Mouse (Mus musculus): Measurements from ENCODE around the gene Med25.
"Not testable (repeated sequence)": the region's sequence is repeated elsewhere in the genome, so short reads cannot be mapped to it uniquely, and the experiment has no call there.

Med25 gene

GRCm38 (mm10) chr7:44891611-44892010 is 901 bp downstream of the Med25 start:
- DNase-seq (ENCODE audit: low spot score), result no peak

GRCm38 (mm10) chr7:44890737-44891136 is 1.8 kb downstream of the Med25 start:
- DNase-seq (ENCODE audit: low spot score), result no peak

- DNase-seq (ENCODE audit: low spot score), result no peak
These were observed 2.3 kb downstream of the Med25 start for GRCm38 (mm10) chr7:44890180-44890579.

GRCm38 (mm10) chr7:44888256-44889105 is 4.0 kb downstream of the Med25 start:
- DNase-seq (ENCODE audit: low spot score), result no peak

- DNase-seq (ENCODE audit: low spot score), result no peak
These were observed 5.5 kb downstream of the Med25 start for GRCm38 (mm10) chr7:44886964-44887363.

- DNase-seq (ENCODE audit: low spot score), result no peak
These were observed 7.9 kb downstream of the Med25 start for GRCm38 (mm10) chr7:44884637-44885036.

GRCm38 (mm10) chr7:44883036-44883435 is 9.5 kb downstream of the Med25 start:
- DNase-seq (ENCODE audit: low spot score), result no peak

- no peak for DNase-seq (ENCODE audit: low spot score)
These were observed 14.7 kb downstream of the Med25 start for GRCm38 (mm10) chr7:44877833-44878232.

GRCm38 (mm10) chr7:44871774-44872173 is 20.7 kb downstream of the Med25 start:
- DNase-seq (ENCODE audit: low spot score), result not testable (repeated sequence)

GRCm38 (mm10) chr7:44871181-44871580 is 21.3 kb downstream of the Med25 start:
- no peak for DNase-seq (ENCODE audit: low spot score)

- DNase-seq (ENCODE audit: low spot score), result no peak
These were observed 21.9 kb downstream of the Med25 start for GRCm38 (mm10) chr7:44870614-44871013.

GRCm38 (mm10) chr7:44869697-44870528 is 22.6 kb downstream of the Med25 start, which contains the start of gene Ptov1:
Gene Ptov1 (minus strand): TSS chr7:44869788.
- DNase-seq (ENCODE audit: low spot score), result peak; percentile 92

- peak; percentile 83 for DNase-seq (ENCODE audit: low spot score)
These were observed 23.4 kb downstream of the Med25 start for GRCm38 (mm10) chr7:44868919-44869696.

- no peak for DNase-seq (ENCODE audit: low spot score)
These were observed 24.0 kb downstream of the Med25 start for GRCm38 (mm10) chr7:44868465-44868864.

- DNase-seq (ENCODE audit: low spot score), result no peak
These were observed 24.7 kb downstream of the Med25 start for GRCm38 (mm10) chr7:44867802-44868201.

GRCm38 (mm10) chr7:44867010-44867702 is 25.4 kb downstream of the Med25 start:
- DNase-seq (ENCODE audit: low spot score), result no peak

GRCm38 (mm10) chr7:44866276-44867009 is 26.1 kb downstream of the Med25 start:
- DNase-seq (ENCODE audit: low spot score), result peak; percentile 79

GRCm38 (mm10) chr7:44864595-44865542 is 27.6 kb downstream of the Med25 start:
- DNase-seq (ENCODE audit: low spot score), result no peak

- DNase-seq (ENCODE audit: low spot score), result no peak
These were observed 28.5 kb downstream of the Med25 start for GRCm38 (mm10) chr7:44863982-44864494.

Data from testis, postnatal 10 days (tissue).